In genomic region chr19:46042476-46043011, GRCm38 (mm10) we compare ENCODE assay signal across 8 mouse cellular contexts. TPM values are rescaled to one million over a fixed set of nuclear protein-coding genes. Genes with fewer than 3 reads are reported as not detected.
DNase-seq lines count a peak whose midpoint lies in the region; ATAC-seq and TF ChIP-seq lines count a peak whose summit lies in the region.

No protein-coding gene starts in this region.

- peak; percentile 34 for TF ChIP-seq POLR2A in ES-Bruce4 (IDR thresholded peaks at IDR 0.05; ENCODE audit: insufficient read depth, low read length)

- no peaks in the 10 kb centered on the region for H3K27me3 ChIP-seq in ES-Bruce4 (ENCODE audit: control insufficient read depth, insufficient read depth, low read length, poor library complexity, severe bottlenecking)
- H3K27me3 ChIP-seq in embryonic facial prominence, embryonic 10.5 days (replicated peaks; ENCODE audit: low read depth, poor library complexity, severe bottlenecking): no peaks in the 10 kb centered on the region
- no peaks in the 10 kb centered on the region for H3K27me3 ChIP-seq in hindbrain, embryonic 15.5 days
- H3K27me3 ChIP-seq in limb, embryonic 13.5 days: no peaks in the 10 kb centered on the region

- peak overlapping the region; percentile 43 for H3K4me3 ChIP-seq in ES-Bruce4 (ENCODE audit: low read depth, low read length)
- H3K4me3 ChIP-seq in embryonic facial prominence, embryonic 10.5 days: peak overlapping the region; percentile 84
- H3K4me3 ChIP-seq in hindbrain, embryonic 15.5 days: peak overlapping the region; percentile 98
- H3K4me3 ChIP-seq in limb, embryonic 13.5 days: peak overlapping the region; percentile 97

- H3K4me1 ChIP-seq in ES-Bruce4 (ENCODE audit: control insufficient read depth, insufficient read depth, low read length): peaks cover 4% of the 10 kb centered on the region
- H3K4me1 ChIP-seq in embryonic facial prominence, embryonic 10.5 days: peaks cover 85% of the 10 kb centered on the region
- H3K4me1 ChIP-seq in hindbrain, embryonic 15.5 days (replicated peaks): peaks cover 79% of the 10 kb centered on the region
- peaks cover 71% of the 10 kb centered on the region for H3K4me1 ChIP-seq in limb, embryonic 13.5 days

- TF ChIP-seq CTCF in ES-Bruce4 (IDR thresholded peaks at IDR 0.05; ENCODE audit: low read depth, low read length): no peak

- peak overlapping the region; percentile 99 for H3K9ac ChIP-seq in ES-Bruce4 (ENCODE audit: low read depth, poor library complexity, severe bottlenecking)
- peak overlapping the region; percentile 46 for H3K9ac ChIP-seq in hindbrain, embryonic 15.5 days
- peak overlapping the region; percentile 73 for H3K9ac ChIP-seq in limb, embryonic 13.5 days

- 4% methylated on average over 6 of the region's 6 CpGs for WGBS in embryonic facial prominence, embryonic 10.5 days
- 6% methylated on average over 6 of the region's 6 CpGs for WGBS in hindbrain, embryonic 15.5 days
- 3% methylated on average over 6 of the region's 6 CpGs for WGBS in limb, embryonic 13.5 days

- peak overlapping the region; percentile 10 for H3K27ac ChIP-seq in ES-Bruce4 (ENCODE audit: insufficient read depth, low read length)
- peak overlapping the region; percentile 97 for H3K27ac ChIP-seq in embryonic facial prominence, embryonic 10.5 days (replicated peaks)
- H3K27ac ChIP-seq in hindbrain, embryonic 15.5 days (replicated peaks): peak overlapping the region; percentile 98
- peak overlapping the region; percentile 99 for H3K27ac ChIP-seq in limb, embryonic 13.5 days

- no peak; the same call in 1 of the 2 replicates for ATAC-seq in hindbrain, embryonic 15.5 days (ENCODE audit: low FRiP score, low read depth)
- peak; percentile 10; the same call in 1 of the 2 replicates for ATAC-seq in limb, embryonic 13.5 days (ENCODE audit: low FRiP score, low read depth)

- H3K9me3 ChIP-seq in ES-Bruce4 (replicated peaks; ENCODE audit: control insufficient read depth, insufficient read depth, low read length, poor library complexity, severe bottlenecking): no peaks in the 10 kb centered on the region
- H3K9me3 ChIP-seq in embryonic facial prominence, embryonic 10.5 days: no peaks in the 10 kb centered on the region
- H3K9me3 ChIP-seq in hindbrain, embryonic 15.5 days: no peaks in the 10 kb centered on the region
- H3K9me3 ChIP-seq in limb, embryonic 13.5 days: no peaks in the 10 kb centered on the region

- TF ChIP-seq EP300 in ES-Bruce4 (IDR thresholded peaks at IDR 0.05; ENCODE audit: insufficient read depth, low read depth, low read length): peak; percentile 40; the same call in 1 of the 2 replicates

- H3K4me2 ChIP-seq in hindbrain, embryonic 15.5 days: peak overlapping the region; percentile 96
- H3K4me2 ChIP-seq in limb, embryonic 13.5 days (replicated peaks): peak overlapping the region; percentile 100

- intact Hi-C loops in gastrocnemius, postnatal 14 days (cut with DNase I; ENCODE audit: low total_unique reads): no loop called here

- no peaks in the 10 kb centered on the region for H3K36me3 ChIP-seq in ES-Bruce4 (ENCODE audit: control insufficient read depth, insufficient read depth, low read length, poor library complexity, severe bottlenecking)
- peaks cover 2% of the 10 kb centered on the region; the same call in 1 of the 2 replicates for H3K36me3 ChIP-seq in embryonic facial prominence, embryonic 10.5 days (replicated peaks)
- no peaks in the 10 kb centered on the region for H3K36me3 ChIP-seq in hindbrain, embryonic 15.5 days
- H3K36me3 ChIP-seq in limb, embryonic 13.5 days: no peaks in the 10 kb centered on the region

- DNase-seq in 416B (ENCODE audit: low read depth) (peak; percentile 72), MN1 (ENCODE audit: low spot score) (no peak)
- DNase-seq in embryonic facial prominence, embryonic 10.5 days (ENCODE audit: low spot score): no peak
- DNase-seq in natural killer cell, adult 2 months (ENCODE audit: low spot score in 2 of 2): peak; percentile 27 to 51
- DNase-seq in gastrocnemius, postnatal 14 days: no peak

RNA-seq across cellular contexts. Expression of gene Pprc1, which starts 2.1 kb away (rescaled TPM):
- 114 and 141 TPM in 2 replicates for polyA plus RNA-seq in ES-Bruce4 (2011; ENCODE audit: insufficient read depth, insufficient read length, low read depth, missing spikeins)
- 55.2 and 65.1 TPM in 2 replicates for polyA plus RNA-seq in embryonic facial prominence, embryonic 10.5 days (2016; fragmentation: Nextera tagmentation; extraction: Ambion mirVana)
- 23.4 and 24.0 TPM in 2 replicates for polyA plus RNA-seq in hindbrain, embryonic 15.5 days (2015; fragmentation: Nextera tagmentation; extraction: Ambion mirVana)
- 37.8 and 42.6 TPM in 2 replicates for polyA plus RNA-seq in limb, embryonic 13.5 days (2015; fragmentation: Nextera tagmentation; extraction: Ambion mirVana)
- 10 to 100 TPM; 11.2 to 11.5 TPM for total RNA-seq in gastrocnemius, postnatal 14 days (2021)

RNA-seq across cellular contexts. Expression of gene Ldb1, which starts 2.5 kb away (rescaled TPM):
- polyA plus RNA-seq in ES-Bruce4 (2011; ENCODE audit: insufficient read depth, insufficient read length, low read depth, missing spikeins): 146 and 155 TPM in 2 replicates
- 95.0 and 97.8 TPM in 2 replicates for polyA plus RNA-seq in embryonic facial prominence, embryonic 10.5 days (2016; fragmentation: Nextera tagmentation; extraction: Ambion mirVana)
- polyA plus RNA-seq in hindbrain, embryonic 15.5 days (2015; fragmentation: Nextera tagmentation; extraction: Ambion mirVana): 103 and 111 TPM in 2 replicates
- polyA plus RNA-seq in limb, embryonic 13.5 days (2015; fragmentation: Nextera tagmentation; extraction: Ambion mirVana): 114 and 123 TPM in 2 replicates
- 10 to 100 TPM; 26.2 to 28.5 TPM for total RNA-seq in gastrocnemius, postnatal 14 days (2021)

RNA-seq across cellular contexts. Expression of gene Nolc1, which starts 33.1 kb away (rescaled TPM):
- 157 and 164 TPM in 2 replicates for polyA plus RNA-seq in ES-Bruce4 (2011; ENCODE audit: insufficient read depth, insufficient read length, low read depth, missing spikeins)
- 161 and 167 TPM in 2 replicates for polyA plus RNA-seq in embryonic facial prominence, embryonic 10.5 days (2016; fragmentation: Nextera tagmentation; extraction: Ambion mirVana)
- polyA plus RNA-seq in hindbrain, embryonic 15.5 days (2015; fragmentation: Nextera tagmentation; extraction: Ambion mirVana): 63.1 and 64.7 TPM in 2 replicates
- 89.1 and 93.5 TPM in 2 replicates for polyA plus RNA-seq in limb, embryonic 13.5 days (2015; fragmentation: Nextera tagmentation; extraction: Ambion mirVana)
- 10 to 100 TPM; 17.5 to 25.5 TPM for total RNA-seq in gastrocnemius, postnatal 14 days (2021)

RNA-seq across cellular contexts. Expression of gene Hps6, which starts 39.2 kb away (rescaled TPM):
- 3.1 and 3.3 TPM in 2 replicates for polyA plus RNA-seq in ES-Bruce4 (2011; ENCODE audit: insufficient read depth, insufficient read length, low read depth, missing spikeins)
- polyA plus RNA-seq in embryonic facial prominence, embryonic 10.5 days (2016; fragmentation: Nextera tagmentation; extraction: Ambion mirVana): 4.4 and 5.0 TPM in 2 replicates
- polyA plus RNA-seq in hindbrain, embryonic 15.5 days (2015; fragmentation: Nextera tagmentation; extraction: Ambion mirVana): 4.2 and 5.0 TPM in 2 replicates
- 7.3 and 8.1 TPM in 2 replicates for polyA plus RNA-seq in limb, embryonic 13.5 days (2015; fragmentation: Nextera tagmentation; extraction: Ambion mirVana)
- total RNA-seq in gastrocnemius, postnatal 14 days (2021): 1 to 10 TPM; 3.1 to 3.8 TPM

RNA-seq across cellular contexts. Expression of gene Armh3, which starts 44.3 kb away (rescaled TPM):
- 17.1 and 18.6 TPM in 2 replicates for polyA plus RNA-seq in ES-Bruce4 (2011; ENCODE audit: insufficient read depth, insufficient read length, low read depth, missing spikeins)
- 18.4 and 19.1 TPM in 2 replicates for polyA plus RNA-seq in embryonic facial prominence, embryonic 10.5 days (2016; fragmentation: Nextera tagmentation; extraction: Ambion mirVana)
- polyA plus RNA-seq in hindbrain, embryonic 15.5 days (2015; fragmentation: Nextera tagmentation; extraction: Ambion mirVana): 23.1 TPM in 2 replicates
- 20.5 and 22.1 TPM in 2 replicates for polyA plus RNA-seq in limb, embryonic 13.5 days (2015; fragmentation: Nextera tagmentation; extraction: Ambion mirVana)
- 10 to 100 TPM; 10.8 to 10.9 TPM for total RNA-seq in gastrocnemius, postnatal 14 days (2021)

Comparison
In these comparisons a context has a peak if more than half of its experiments do, and no peak if none do; other contexts are left out.
1. DNase-seq: peak in 416B (single experiment) and natural killer cell, adult 2 months (2 of 2); none in embryonic facial prominence, embryonic 10.5 days (single experiment), MN1 (single experiment) and gastrocnemius, postnatal 14 days (single experiment).
2. H3K27ac ChIP-seq: peak in every context shown above with its lines; median percentile 99 in limb, embryonic 13.5 days; 98 in hindbrain, embryonic 15.5 days; 97 in embryonic facial prominence, embryonic 10.5 days; 10 in ES-Bruce4.
3. H3K4me3 ChIP-seq: peak in every context shown above with its lines; median percentile 98 in hindbrain, embryonic 15.5 days; 97 in limb, embryonic 13.5 days; 84 in embryonic facial prominence, embryonic 10.5 days; 43 in ES-Bruce4.
4. H3K9ac ChIP-seq: peak in every context shown above with its lines; median percentile 99 in ES-Bruce4; 73 in limb, embryonic 13.5 days; 46 in hindbrain, embryonic 15.5 days.